Mouse (Mus musculus): ENCODE results near the gene Slc9a6.

- TF ChIP-seq POLR2A (IDR thresholded peaks at IDR 0.05; ENCODE audit: insufficient read length, low read depth): no peak
- no peak for TF ChIP-seq REST (IDR thresholded peaks at IDR 0.05; ENCODE audit: insufficient read depth, insufficient read length)
- TF ChIP-seq MAX (IDR thresholded peaks at IDR 0.05; ENCODE audit: low read depth): no peak
- TF ChIP-seq CEBPB (IDR thresholded peaks at IDR 0.05; ENCODE audit: insufficient read depth, poor library complexity, severe bottlenecking): no peak
These were observed 101.0 kb downstream of the Slc9a6 start for GRCm38 (mm10) chrX:56710522-56710921.

Measured in myocyte (in vitro differentiated cells).